Mouse (Mus musculus) forebrain, postnatal 0 days (tissue): ENCODE data around the gene Adam10. TPM values are rescaled to one million over a fixed set of nuclear protein-coding genes. Genes with fewer than 3 reads are reported as not detected.

Experiments used
- ATAC-seq: fragments of 200-750 bp; cut with Nextera tagmentation; 2 replicates; pipeline ENCODE4 v1.8.0; 2017; ENCODE audit warnings: mild to moderate bottlenecking, moderate library complexity
- DNase-seq: peaks from one replicate; pipeline ENCODE4 v3.0.0-alpha.2; 2015
- H3K27ac ChIP-seq: fragments of 300-500 bp; sonication (generic); 2 replicates; pipeline ENCODE4 v1.5.1; 2014; ENCODE audit warnings: low read depth, mild to moderate bottlenecking, antibody characterized with exemption, low read length, moderate library complexity, mixed read lengths
- H3K27me3 ChIP-seq: fragments of 300-500 bp; sonication (generic); 2 replicates; pipeline ENCODE4 v1.6.1; 2014; ENCODE audit warnings: mild to moderate bottlenecking, low read length, mixed read lengths; ENCODE audit not compliant: insufficient read depth
- H3K36me3 ChIP-seq: fragments of 300-500 bp; sonication (generic); 2 replicates; pipeline ENCODE4 v1.6.1; 2014; ENCODE audit warnings: mild to moderate bottlenecking, moderate library complexity; ENCODE audit not compliant: insufficient read depth
- H3K4me1 ChIP-seq: fragments of 300-500 bp; sonication (generic); 2 replicates; pipeline ENCODE4 v1.6.1; 2014; ENCODE audit warnings: antibody characterized with exemption; ENCODE audit not compliant: insufficient read depth
- H3K4me2 ChIP-seq: fragments of 300-500 bp; sonication (generic); 2 replicates; pipeline ENCODE4 v1.6.1; 2014; ENCODE audit warnings: low read depth, mild to moderate bottlenecking, moderate library complexity
- H3K4me3 ChIP-seq: fragments of 300-500 bp; sonication (generic); 2 replicates; pipeline ENCODE4 v1.5.1; 2014; ENCODE audit warnings: low read depth, low read length, mixed read lengths
- H3K9ac ChIP-seq: fragments of 300-500 bp; sonication (generic); 2 replicates; pipeline ENCODE4 v1.6.1; 2014; ENCODE audit warnings: mild to moderate bottlenecking
- H3K9me3 ChIP-seq: fragments of 300-500 bp; sonication (generic); 2 replicates; pipeline ENCODE4 v1.6.1; 2016; ENCODE audit warnings: low read length
- CTCF ChIP-seq: sonication (generic); IDR thresholded peaks from 2 replicates; pipeline ENCODE4 v1.5.1; 2016; ENCODE audit warnings: antibody characterized with exemption, control low read depth, low read depth
- WGBS: fragments of 180-500 bp; shearing (Covaris S2); extraction: QIAGEN DNeasy Blood & Tissue Kit; methylation state at CpG from one replicate; pipeline ENCODE4 v1.1.7; 2014; 5-methylcytosine and 5-hydroxymethylcytosine counted together
- microRNA-seq, 2 experiments: library from miRNA; unstranded; fragments of <30 nt; microRNA quantifications; one replicate each; pipeline ENCODE4; 2016
- polyA plus RNA-seq: library from polyadenylated mRNA; unstranded; fragments of >200 nt; fragmentation: Nextera tagmentation; extraction: Ambion mirVana; gene quantifications from 2 replicates; pipeline ENCODE4 v1.2.1, GENCODE M21; 2015
- total RNA-seq: library from RNA; depleted of rRNA; stranded (reverse); fragments of >200 nt; gene quantifications from 2 replicates; pipeline ENCODE4 v1.2.3, GENCODE M21; 2014; rRNA removed

Adam10 gene
- total and polyA plus RNA-seq, 2 experiments from 2014 or later: 21.8 to 47.1 TPM

DNA sequence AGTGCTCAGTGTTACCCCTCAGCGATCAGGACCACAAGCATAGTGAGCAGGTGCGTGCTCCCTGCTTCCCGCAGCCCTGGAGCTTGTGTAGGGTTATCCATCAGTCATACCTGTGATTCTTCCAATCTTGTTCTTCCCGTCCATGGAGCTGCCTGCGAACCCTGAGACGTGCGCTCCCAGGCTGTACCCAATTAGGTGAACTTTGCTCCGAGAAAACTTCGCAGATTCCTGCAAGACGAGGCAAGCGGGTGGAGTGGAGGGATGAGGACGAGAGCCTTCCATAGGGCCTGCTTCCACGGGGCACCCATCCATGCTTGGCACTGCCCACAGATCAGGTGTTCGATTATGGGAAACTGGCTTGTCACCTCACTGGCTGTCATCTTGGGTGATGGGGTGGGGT is 139.9 kb downstream of the Adam10 start:
- no peak overlapping the region for H3K4me2 ChIP-seq
- TF ChIP-seq CTCF: no peak
- no peak overlapping the region for H3K4me3 ChIP-seq
- no peaks in the 10 kb centered on the region for H3K27me3 ChIP-seq
- H3K4me1 ChIP-seq: no peaks in the 10 kb centered on the region
- no peak overlapping the region for H3K9ac ChIP-seq
- DNase-seq: no peak
- no peak overlapping the region for H3K27ac ChIP-seq
- H3K9me3 ChIP-seq: no peaks in the 10 kb centered on the region
- H3K36me3 ChIP-seq: no peaks in the 10 kb centered on the region
- ATAC-seq: no peak
- WGBS: 88% methylated on average over 14 of the region's 14 CpGs

DNA sequence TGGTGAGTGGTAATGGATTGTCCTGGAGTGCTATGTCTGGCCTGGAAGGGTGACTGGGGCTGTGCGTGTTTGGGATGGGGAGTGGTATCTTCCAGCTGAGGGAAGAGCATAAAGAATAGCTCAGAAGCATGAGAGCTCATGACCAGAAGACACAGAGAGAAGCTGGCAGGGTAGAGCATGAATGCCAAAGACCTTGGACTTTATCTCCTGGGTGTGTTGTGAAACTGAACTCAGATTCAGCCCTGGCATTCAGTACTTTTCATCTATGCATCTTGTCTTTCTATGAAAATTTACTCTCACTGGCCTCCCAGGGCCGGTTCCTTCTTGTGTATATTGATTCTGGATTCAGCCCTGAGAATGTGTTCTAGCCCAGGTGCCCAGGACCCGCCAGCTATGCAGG is 145.3 kb downstream of the Adam10 start:
- H3K4me1 ChIP-seq: no peaks in the 10 kb centered on the region
- 85% methylated on average over 3 of the region's 3 CpGs for WGBS
- no peak overlapping the region for H3K9ac ChIP-seq
- no peak overlapping the region for H3K4me2 ChIP-seq
- ATAC-seq: no peak
- H3K4me3 ChIP-seq: no peak overlapping the region
- H3K36me3 ChIP-seq: no peaks in the 10 kb centered on the region
- H3K9me3 ChIP-seq: no peaks in the 10 kb centered on the region
- no peaks in the 10 kb centered on the region for H3K27me3 ChIP-seq
- DNase-seq: no peak
- no peak for TF ChIP-seq CTCF
- H3K27ac ChIP-seq: no peak overlapping the region

- ATAC-seq (no peak), DNase-seq (no peak)
- no peaks in the 10 kb centered on the region for H3K27me3 ChIP-seq
- no peak for TF ChIP-seq CTCF
- H3K36me3 ChIP-seq: no peaks in the 10 kb centered on the region
- WGBS: 92% methylated on average over 6 of the region's 6 CpGs
- no peak overlapping the region for H3K9ac ChIP-seq
- no peaks in the 10 kb centered on the region for H3K4me1 ChIP-seq
- H3K4me2 ChIP-seq: no peak overlapping the region
- no peaks in the 10 kb centered on the region for H3K9me3 ChIP-seq
- no peak overlapping the region for H3K4me3 ChIP-seq
- H3K27ac ChIP-seq: no peak overlapping the region
Measured at GRCm38 (mm10) chr9:70827911-70828310, 149.1 kb downstream of the Adam10 start.

Small RNA genes lying within 50 kb of the gene (microRNA-seq; reads per million reads assigned to microRNA genes)
- gene Gm25149: 0 reads per million in 2 experiments

Other genes starting within 250 kb of the Adam10 start
- 29.4 and 40.5 TPM in 2 replicates for gene Rnf111, start 175.3 kb upstream of the Adam10 start, total RNA-seq
- gene Rnf111, start 175.3 kb upstream of the Adam10 start, polyA plus RNA-seq: 12.4 and 18.7 TPM in 2 replicates
- gene Sltm, start 136.2 kb upstream of the Adam10 start, total RNA-seq: 43.2 and 51.1 TPM in 2 replicates
- 38.1 and 43.9 TPM in 2 replicates for gene Sltm, start 136.2 kb upstream of the Adam10 start, polyA plus RNA-seq
- 1.4 TPM in 2 replicates for gene Gm10642, start 22.7 kb upstream of the Adam10 start, total RNA-seq
- 1.4 and 1.5 TPM in 2 replicates for gene Gm10642, start 22.7 kb upstream of the Adam10 start, polyA plus RNA-seq
- gene Mindy2, start 21.8 kb upstream of the Adam10 start, total RNA-seq: 33.9 and 37.3 TPM in 2 replicates
- 8.5 and 16.5 TPM in 2 replicates for gene Mindy2, start 21.8 kb upstream of the Adam10 start, polyA plus RNA-seq